Mouse (Mus musculus): ENCODE measurements around the gene Ggact.

The Ggact gene

DNA sequence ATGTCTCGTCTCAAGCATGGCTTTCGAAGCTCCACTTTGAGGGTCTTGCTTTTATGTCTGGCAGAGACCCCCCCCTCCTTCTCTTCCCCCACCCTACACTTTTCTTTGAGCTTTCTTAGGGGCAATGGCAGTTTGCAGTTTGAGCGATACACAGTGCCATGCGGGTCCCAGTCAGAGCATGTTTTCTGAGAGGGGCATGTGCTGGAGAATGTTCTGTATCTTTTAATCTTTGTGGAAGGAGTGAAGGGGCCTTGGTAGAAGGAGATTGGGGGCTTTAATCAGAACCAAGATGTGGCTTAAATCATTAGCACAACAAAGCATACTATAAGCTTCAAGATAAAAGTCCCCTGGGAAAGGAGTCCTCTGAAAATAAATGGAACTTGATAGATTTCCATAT, 30.1 kb downstream of the Ggact start:
- no peak for TF ChIP-seq GATA4 (IDR thresholded peaks at IDR 0.05; ENCODE audit: insufficient replicate concordance, low read length)

GRCm38 (mm10) chr14:122882795-122883409, 30.7 kb downstream of the Ggact start:
- no peak for TF ChIP-seq GATA4 (IDR thresholded peaks at IDR 0.05; ENCODE audit: insufficient replicate concordance, low read length)

- no peak for TF ChIP-seq GATA4 (IDR thresholded peaks at IDR 0.05; ENCODE audit: insufficient replicate concordance, low read length)
Observed at GRCm38 (mm10) chr14:122882201-122882639, 31.3 kb downstream of the Ggact start.

- TF ChIP-seq GATA4 (IDR thresholded peaks at IDR 0.05; ENCODE audit: insufficient replicate concordance, low read length): no peak
Observed at GRCm38 (mm10) chr14:122881699-122882098, 31.9 kb downstream of the Ggact start.

GRCm38 (mm10) chr14:122880291-122880690, 33.3 kb downstream of the Ggact start:
- TF ChIP-seq GATA4 (IDR thresholded peaks at IDR 0.05; ENCODE audit: insufficient replicate concordance, low read length): no peak

DNA sequence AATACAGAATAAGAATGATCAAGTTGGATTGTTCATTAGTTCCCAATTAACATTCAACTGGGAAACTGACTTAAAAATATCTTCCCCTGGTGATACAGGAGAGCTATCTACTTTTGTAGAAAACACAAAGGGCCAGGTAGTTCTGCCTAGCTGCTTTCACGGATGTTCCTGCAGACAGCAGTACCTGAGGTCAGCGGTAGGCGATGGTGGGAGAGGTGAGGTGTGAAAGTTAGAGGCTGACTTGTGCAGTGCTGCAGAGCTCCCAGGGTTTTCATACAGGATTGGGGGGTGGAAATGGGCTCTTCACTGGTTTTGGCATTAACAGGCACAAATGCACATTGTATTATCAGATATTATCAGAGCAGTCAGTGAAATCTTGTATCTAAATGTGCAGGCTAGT, 35.8 kb downstream of the Ggact start:
- TF ChIP-seq GATA4 (IDR thresholded peaks at IDR 0.05; ENCODE audit: insufficient replicate concordance, low read length): no peak

DNA sequence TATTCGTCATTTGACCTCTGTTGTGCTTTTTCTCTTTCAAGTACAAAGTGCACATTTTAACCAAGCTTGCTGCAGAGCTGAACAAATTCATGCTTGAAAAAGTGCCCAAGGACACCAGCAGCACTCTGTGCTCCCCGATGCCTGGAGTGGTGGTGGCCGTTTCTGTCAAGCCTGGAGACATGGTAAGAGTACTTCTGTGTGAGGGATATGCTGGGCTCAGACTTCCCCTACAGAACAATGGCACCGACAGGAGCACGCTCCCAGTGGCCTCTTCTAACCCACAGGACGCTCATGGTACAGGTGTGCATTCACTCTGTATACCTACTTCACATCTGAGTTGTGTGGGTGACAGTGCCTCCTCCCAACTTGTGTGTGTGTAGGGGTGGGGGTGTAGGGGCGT, 36.8 kb downstream of the Ggact start:
- no peak for TF ChIP-seq GATA4 (IDR thresholded peaks at IDR 0.05; ENCODE audit: insufficient replicate concordance, low read length)

GRCm38 (mm10) chr14:122876163-122876562, 37.4 kb downstream of the Ggact start:
- no peak for TF ChIP-seq GATA4 (IDR thresholded peaks at IDR 0.05; ENCODE audit: insufficient replicate concordance, low read length)

DNA sequence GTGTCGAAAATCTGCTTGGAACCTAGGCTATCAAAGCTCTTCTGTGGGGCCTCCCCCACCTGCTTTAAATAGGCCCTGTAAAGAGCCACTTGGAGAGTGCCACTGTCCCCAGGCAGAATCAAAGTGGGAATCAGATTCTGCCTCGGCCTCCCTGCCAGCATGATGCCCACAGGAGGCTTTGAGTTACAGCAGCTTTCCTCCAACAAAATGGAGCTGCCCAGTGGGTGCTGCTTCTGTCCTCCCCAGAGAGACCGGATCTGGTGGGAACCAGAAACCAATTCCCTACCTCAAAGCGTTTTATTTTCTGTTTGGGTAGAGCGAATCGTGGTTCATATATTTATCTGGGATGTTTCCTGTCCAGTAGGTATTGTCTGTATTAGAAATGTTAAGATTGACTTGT, 37.9 kb downstream of the Ggact start:
- TF ChIP-seq GATA4 (IDR thresholded peaks at IDR 0.05; ENCODE audit: insufficient replicate concordance, low read length): no peak

- no peak for TF ChIP-seq GATA4 (IDR thresholded peaks at IDR 0.05; ENCODE audit: insufficient replicate concordance, low read length)
Observed at GRCm38 (mm10) chr14:122875056-122875455, 38.5 kb downstream of the Ggact start.

- TF ChIP-seq GATA4 (IDR thresholded peaks at IDR 0.05; ENCODE audit: insufficient replicate concordance, low read length): no peak
Observed at GRCm38 (mm10) chr14:122872612-122873011, 40.9 kb downstream of the Ggact start.

GRCm38 (mm10) chr14:122871841-122872580, 41.5 kb downstream of the Ggact start:
- TF ChIP-seq GATA4 (IDR thresholded peaks at IDR 0.05; ENCODE audit: insufficient replicate concordance, low read length): no peak

DNA sequence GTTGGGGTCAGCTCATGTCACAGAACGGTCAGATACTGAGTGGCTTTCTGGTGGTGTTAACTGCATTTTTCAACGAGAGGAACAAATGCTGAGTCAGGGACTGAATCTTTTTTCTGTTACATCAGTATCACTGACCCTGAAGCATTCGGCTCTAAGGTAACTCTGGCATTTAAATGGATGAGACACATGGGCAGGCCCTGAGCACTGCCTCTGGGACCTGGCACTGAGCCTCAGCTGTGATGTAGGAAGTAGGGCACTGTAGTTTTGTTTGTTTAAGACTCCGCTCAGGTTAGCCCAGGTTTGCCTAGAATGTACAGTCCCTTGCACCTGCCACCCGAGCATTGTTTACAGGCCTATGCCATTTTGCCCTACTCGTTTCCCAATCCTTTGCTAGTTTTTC, 43.7 kb downstream of the Ggact start:
- no peak for TF ChIP-seq GATA4 (IDR thresholded peaks at IDR 0.05; ENCODE audit: insufficient replicate concordance, low read length)

DNA sequence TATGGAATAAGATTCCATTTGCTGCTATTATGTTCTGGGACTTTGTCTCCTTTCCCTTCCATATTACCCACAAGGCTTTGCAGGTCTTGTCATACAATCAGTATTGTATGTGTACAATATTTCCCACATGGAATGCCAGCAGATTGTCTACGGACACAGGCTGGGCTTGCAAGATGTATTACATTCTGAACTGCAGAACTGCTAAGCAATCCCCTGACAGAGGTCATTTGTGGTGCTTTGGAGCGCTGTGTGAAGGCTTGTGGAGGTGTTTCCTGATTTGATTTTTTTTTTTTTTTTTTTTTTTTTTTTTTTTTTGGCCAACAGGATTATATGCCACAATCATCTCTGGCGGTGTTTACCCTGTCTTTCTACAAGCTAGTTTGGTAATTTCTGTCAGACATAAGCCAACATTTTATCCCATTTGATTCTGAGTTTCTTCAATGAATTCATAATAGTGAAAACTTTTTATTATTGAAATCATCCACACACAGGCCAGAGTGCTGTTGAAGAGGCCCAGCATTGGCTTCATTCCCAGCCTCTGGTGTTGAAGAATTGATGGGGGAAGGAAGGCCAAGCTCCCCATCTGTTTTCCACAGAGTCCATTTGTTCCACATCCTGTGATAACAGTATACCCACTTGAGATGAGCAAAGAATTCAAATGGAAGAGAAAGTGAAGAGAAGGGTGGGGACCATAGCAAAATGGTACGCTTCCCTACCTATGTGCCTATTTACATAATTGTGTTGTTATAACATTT, 45.8 kb downstream of the Ggact start:
- no peak for TF ChIP-seq GATA4 (IDR thresholded peaks at IDR 0.05; ENCODE audit: insufficient replicate concordance, low read length)

DNA sequence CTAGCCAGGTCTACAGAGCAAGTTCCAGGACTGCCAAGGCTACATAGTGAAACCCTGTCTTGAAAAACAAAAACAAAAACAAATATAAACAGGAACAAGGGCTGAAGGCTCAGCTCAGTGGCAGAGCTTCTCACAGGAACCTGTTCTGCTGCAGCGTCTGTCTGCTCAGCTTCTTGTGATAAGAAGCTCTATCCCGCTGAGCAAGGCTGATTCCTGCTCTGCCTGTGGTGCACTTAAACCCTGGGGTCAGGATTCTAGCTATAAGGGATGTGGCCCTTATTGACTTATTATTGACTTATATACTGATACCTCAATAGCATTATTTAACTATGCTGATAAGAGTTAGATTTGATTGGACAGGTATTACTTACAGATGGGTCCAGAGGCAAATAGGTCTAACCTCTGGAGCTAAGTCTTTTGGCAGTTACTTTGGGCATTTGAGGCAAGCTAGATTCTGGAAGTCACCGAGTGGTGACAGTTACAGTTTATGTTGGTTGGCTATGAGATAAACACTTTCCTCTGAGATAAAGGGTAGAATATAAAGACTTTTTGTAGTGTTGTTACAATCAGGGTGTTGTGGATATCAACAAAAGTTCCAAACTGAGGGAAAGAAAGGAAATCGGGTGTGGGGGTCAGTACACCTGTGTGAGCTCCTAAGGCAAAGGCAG, 48.0 kb downstream of the Ggact start:
- no peak for TF ChIP-seq GATA4 (IDR thresholded peaks at IDR 0.05; ENCODE audit: insufficient replicate concordance, low read length)

Measured in liver, adult (tissue).